Mouse (Mus musculus): Measurements from ENCODE around the gene Msl1. TPM values are rescaled to one million over a fixed set of nuclear protein-coding genes. Genes with fewer than 3 reads are reported as not detected.

Msl1 gene
- 10 to 100 TPM; 49.0 to 55.3 TPM for total RNA-seq (2021)
- long read RNA-seq, experiment 1, transcript Msl1-203 (3 exons, 2,091 nt): major isoform, 5 of 7 reads
- long read RNA-seq, experiment 1, partial matches to known transcripts: 0 of 7 reads
- long read RNA-seq, experiment 1, other reads (novel, unspliced or antisense): 1 of 7 reads
- long read RNA-seq, experiment 2, full-length matches to known transcripts: 7 of 10 reads
- long read RNA-seq, experiment 2, partial matches to known transcripts: 1 of 10 reads
- long read RNA-seq, experiment 2, other reads (novel, unspliced or antisense): 2 of 10 reads

- DNase-seq: peak; percentile 91
- intact Hi-C loops (cut with DNase I; ENCODE audit: low total_unique reads): no loop called here
Measured at GRCm38 (mm10) chr11:98795015-98795713, at the start of gene Msl1. TSS of gene Msl1 (plus strand) at chr11:98795516.

- intact Hi-C loops (cut with DNase I; ENCODE audit: low total_unique reads): no loop called here
Measured at GRCm38 (mm10) chr11:98745932-98746853, 49.1 kb upstream of the Msl1 start.

GRCm38 (mm10) chr11:98746855-98747693 is 48.2 kb upstream of the Msl1 start:
- intact Hi-C loops (cut with DNase I; ENCODE audit: low total_unique reads): no loop called here
- DNase-seq: peak; percentile 88

More at GRCm38 (mm10) chr11:98745932-98746853, 49.1 kb upstream of the Msl1 start:
- no peak for DNase-seq

GRCm38 (mm10) chr11:98747804-98748505 is 47.4 kb upstream of the Msl1 start:
- intact Hi-C loops (cut with DNase I; ENCODE audit: low total_unique reads): no loop called here
- DNase-seq: no peak

- intact Hi-C loops (cut with DNase I; ENCODE audit: low total_unique reads): no loop called here
Measured at GRCm38 (mm10) chr11:98748506-98749416, 46.6 kb upstream of the Msl1 start.

GRCm38 (mm10) chr11:98749716-98750115 is 45.6 kb upstream of the Msl1 start:
- intact Hi-C loops (cut with DNase I; ENCODE audit: low total_unique reads): no loop called here
- DNase-seq: no peak

More at GRCm38 (mm10) chr11:98748506-98749416, 46.6 kb upstream of the Msl1 start:
- no peak for DNase-seq

- intact Hi-C loops (cut with DNase I; ENCODE audit: low total_unique reads): no loop called here
- DNase-seq: peak; percentile 77
Measured at GRCm38 (mm10) chr11:98750351-98751201, 44.7 kb upstream of the Msl1 start.

GRCm38 (mm10) chr11:98751221-98751782 is 44.0 kb upstream of the Msl1 start:
- intact Hi-C loops (cut with DNase I; ENCODE audit: low total_unique reads): no loop called here
- no peak for DNase-seq

GRCm38 (mm10) chr11:98752562-98753140 is 42.7 kb upstream of the Msl1 start:
- no peak for DNase-seq
- intact Hi-C loops (cut with DNase I; ENCODE audit: low total_unique reads): no loop called here

GRCm38 (mm10) chr11:98753264-98753663 is 42.1 kb upstream of the Msl1 start:
- intact Hi-C loops (cut with DNase I; ENCODE audit: low total_unique reads): no loop called here
- DNase-seq: no peak

GRCm38 (mm10) chr11:98754151-98754620 is 41.1 kb upstream of the Msl1 start:
- intact Hi-C loops (cut with DNase I; ENCODE audit: low total_unique reads): no loop called here
- DNase-seq: no peak

- intact Hi-C loops (cut with DNase I; ENCODE audit: low total_unique reads): no loop called here
- DNase-seq: peak; percentile 82
Measured at GRCm38 (mm10) chr11:98754621-98755181, 40.6 kb upstream of the Msl1 start.

GRCm38 (mm10) chr11:98755726-98756380 is 39.5 kb upstream of the Msl1 start:
- no peak for DNase-seq
- intact Hi-C loops (cut with DNase I; ENCODE audit: low total_unique reads): no loop called here

GRCm38 (mm10) chr11:98756711-98757110 is 38.6 kb upstream of the Msl1 start:
- intact Hi-C loops (cut with DNase I; ENCODE audit: low total_unique reads): no loop called here
- no peak for DNase-seq

- intact Hi-C loops (cut with DNase I; ENCODE audit: low total_unique reads): no loop called here
- no peak for DNase-seq
Measured at GRCm38 (mm10) chr11:98761939-98762338, 33.4 kb upstream of the Msl1 start.
